Mouse (Mus musculus) cerebellum, postnatal 25 days (tissue): Measurements from ENCODE around the gene Psmb2.

Experiments used
- DNase-seq, 2 experiments: peaks; one replicate each; pipeline ENCODE4 v3.0.0; 2021; ENCODE audit warnings: mixed read lengths in 2 of 2

The Psmb2 gene

DNA sequence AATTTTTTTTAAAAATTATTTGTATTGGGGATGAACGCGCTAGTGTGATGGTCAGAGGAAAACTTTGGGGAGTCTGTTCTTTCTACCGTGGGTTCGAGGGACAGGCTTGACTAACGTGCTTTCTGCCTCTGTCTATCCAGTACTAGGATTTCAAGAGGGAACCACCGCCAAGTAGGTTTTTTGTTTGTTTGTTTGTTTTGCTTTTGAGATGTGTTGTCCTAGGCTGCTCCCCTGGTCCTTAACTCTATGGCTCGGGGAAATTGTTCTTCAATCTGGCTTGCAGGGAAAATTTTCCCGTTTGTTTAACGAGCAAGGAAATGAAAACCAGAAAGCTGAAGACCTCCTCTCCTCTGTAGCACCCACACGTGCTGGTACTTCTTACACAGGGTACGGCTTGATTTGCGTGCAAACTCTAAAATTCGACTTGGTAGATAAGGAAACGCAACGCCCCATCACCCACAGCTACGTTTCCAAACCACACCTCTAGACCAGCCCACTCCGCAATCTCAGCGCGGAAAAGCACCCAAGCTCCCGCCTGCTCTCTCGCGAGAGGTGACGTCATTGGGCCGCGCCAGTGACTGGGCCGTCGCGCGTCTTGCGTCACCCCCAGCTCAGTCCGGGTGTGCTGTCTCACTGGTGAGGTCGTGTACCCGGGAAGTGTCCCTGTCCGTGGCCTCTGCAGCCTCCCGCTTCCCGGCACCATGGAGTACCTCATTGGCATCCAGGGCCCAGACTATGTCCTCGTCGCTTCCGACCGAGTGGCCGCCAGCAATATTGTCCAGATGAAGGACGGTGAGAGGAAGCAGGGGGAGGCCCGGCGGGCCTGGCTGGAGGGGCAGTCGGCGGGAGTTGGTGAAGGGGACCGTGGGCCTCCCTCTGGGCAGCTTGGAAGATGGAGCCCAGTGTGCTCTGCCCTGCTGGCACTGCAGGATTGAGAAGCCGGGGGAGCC lies at the start of gene Psmb2:
Gene Psmb2 (plus strand): TSS at position 577 of the 950 bp plus-strand sequence.
- peak; percentile 100 for DNase-seq

DNA sequence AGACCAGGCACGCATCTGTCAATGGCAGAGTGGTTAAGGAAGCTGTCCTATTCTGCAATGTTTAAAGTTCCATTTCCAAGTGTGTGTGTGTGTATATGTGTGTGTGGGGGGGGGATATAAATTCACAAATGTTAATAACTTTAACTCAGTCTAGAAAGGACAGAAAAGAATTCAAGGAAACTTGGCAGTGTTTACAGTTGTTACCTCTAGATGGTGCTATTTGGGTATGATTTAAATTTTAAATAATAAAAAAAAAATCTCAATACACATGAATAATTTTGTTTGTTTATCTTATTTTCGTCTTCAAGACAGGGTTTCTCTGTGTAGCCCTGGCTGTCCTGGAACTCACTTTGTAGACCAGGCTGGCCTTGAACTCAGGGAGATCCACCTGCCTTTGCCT lies 45.5 kb upstream of the Psmb2 start:
- no peak for DNase-seq

DNA sequence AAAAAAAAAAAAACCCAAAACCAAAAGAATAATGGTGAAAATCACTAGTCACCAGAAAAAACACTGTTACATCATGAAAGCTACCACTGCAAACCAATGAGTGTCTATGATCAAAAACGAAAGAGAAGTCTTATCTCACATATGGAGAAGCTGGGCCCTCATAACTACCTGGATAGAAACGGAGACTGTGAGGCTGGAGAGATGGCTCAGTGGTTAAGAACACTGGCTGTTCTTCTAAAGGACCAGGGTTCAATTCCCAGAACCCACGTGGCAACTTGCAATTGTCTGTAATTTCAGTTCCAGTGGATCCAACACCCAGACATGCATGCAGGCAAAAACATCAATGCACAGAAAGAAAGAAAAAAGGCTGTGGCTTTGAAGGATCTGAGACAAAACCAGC lies 44.8 kb upstream of the Psmb2 start:
- DNase-seq = no peak

DNA sequence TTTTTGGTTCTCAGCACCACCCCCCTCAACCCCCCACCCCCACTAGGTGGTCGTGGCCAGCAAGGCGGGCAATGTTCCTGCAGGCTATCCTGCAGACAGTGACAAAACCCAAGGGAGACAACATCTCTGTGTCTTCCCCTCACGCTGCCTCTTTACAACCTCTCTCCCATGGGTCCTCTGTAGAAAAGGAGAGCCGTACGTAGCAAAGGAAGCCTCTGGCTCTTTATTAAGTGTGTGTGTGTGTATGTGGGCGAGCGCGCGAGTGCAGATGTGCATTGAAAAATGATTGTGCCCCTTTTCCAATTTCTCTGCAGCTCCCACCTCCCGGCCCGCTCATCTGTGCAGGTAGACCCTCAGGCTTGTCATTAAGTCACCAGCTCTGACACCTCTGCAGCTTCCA lies 41.1 kb upstream of the Psmb2 start:
- no peak for DNase-seq

DNA sequence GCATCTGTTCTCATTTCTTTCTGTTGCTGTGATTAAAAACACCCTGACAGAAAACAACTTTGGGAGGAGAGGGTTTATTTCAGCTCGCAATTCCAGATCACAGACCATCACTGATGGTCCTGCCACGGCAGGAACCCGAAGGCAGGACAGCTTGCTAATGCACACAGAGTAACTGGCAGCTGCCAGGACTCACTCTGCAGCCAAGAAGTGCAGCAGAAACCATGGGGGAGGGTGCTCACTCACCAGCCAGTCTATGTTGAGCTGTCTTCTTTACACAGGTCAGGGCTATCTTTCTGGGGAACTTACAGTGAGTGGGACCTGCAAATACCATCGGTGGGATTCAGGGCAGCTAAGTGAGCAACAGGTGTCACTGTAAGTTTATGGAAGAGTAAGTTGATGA lies 40.0 kb upstream of the Psmb2 start:
- DNase-seq = no peak

DNA sequence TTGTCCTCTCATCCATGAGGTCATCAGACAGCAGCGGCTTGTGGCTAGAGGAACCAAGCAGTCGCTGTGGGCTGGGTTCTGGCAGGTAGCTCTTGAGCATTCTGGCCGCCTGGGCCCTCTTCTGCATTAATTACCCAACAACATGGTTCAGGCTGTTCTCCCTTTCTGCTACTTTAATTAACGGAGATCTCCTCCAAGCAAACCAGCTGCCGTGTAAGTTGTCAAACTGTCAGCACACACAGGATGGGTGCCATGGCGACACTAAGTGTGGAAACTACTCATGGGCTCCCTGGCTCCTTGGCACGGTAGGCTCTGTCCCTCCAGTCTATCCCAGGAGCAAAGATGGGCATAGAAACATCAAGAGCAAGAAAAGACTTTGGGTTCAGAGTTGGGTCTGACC lies 38.1 kb upstream of the Psmb2 start:
- no peak for DNase-seq

DNA sequence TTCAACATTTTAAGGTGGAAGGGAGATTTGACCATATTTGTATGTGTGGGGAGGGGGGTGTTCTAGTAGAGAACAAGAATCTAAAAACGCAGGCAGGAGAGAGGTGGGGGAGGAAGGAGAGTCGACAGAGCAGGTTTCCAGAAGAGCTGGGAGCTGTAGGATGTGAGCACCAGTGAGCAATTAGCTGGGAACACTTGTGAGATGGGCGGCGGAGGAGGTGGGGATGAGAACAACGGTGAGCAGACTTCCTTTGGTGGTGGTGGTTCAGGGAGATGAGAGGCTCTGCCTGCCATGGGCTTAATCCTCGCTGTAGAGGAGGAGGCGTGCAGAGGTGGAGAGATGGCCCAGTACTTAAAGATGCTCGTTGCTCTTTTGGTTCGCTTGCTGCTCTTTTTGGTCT lies 35.5 kb upstream of the Psmb2 start:
- DNase-seq = no peak

DNA sequence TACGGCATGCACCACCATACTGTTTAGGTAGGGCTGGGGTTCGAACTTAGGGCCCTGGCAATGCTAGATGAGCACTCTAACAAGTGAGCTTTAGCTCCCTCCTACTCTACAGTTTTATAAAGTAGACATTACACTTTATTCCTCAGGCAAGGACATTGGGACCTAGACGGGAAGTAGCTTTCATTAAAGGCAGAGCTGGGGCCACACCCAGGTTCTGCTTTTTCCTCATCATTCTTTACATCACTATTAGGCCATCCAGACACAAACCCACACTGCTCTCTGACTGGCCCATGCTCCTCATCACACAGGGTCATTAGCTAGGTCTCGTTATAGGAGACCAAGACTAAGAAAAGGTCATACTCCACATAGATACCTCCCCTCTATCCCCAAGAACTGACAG lies 33.6 kb upstream of the Psmb2 start:
- no peak for DNase-seq

DNA sequence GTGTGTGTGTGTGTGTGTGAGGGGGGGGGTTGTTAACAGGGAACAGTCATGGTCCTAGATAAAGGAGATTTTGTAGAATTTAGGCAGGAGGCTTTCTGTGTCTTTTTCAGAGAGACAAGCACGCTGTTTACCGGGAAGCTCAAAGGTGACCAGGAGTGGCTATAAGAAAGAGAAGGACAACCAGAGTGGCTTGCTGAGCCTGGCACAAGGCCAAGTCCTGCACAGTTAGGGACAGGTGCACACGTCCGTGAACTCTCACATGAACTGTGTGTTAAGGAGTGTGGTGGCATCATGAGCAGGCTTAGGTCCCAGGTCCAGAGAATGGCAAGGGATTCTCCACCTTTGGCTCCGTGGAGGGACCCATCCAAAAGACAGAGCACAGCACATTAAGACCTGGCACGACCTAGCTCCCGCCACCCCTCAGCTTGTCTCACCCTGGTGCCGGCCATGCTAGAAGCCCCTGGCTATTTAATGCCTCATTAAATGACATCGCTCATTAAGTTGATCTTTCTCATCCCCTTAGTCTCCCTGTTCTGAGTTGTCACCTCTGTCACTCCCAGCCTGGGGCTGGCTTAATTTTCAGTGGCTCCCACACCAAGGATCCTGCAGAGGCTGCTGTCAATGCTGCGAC lies 33.0 kb upstream of the Psmb2 start:
- no peak for DNase-seq

DNA sequence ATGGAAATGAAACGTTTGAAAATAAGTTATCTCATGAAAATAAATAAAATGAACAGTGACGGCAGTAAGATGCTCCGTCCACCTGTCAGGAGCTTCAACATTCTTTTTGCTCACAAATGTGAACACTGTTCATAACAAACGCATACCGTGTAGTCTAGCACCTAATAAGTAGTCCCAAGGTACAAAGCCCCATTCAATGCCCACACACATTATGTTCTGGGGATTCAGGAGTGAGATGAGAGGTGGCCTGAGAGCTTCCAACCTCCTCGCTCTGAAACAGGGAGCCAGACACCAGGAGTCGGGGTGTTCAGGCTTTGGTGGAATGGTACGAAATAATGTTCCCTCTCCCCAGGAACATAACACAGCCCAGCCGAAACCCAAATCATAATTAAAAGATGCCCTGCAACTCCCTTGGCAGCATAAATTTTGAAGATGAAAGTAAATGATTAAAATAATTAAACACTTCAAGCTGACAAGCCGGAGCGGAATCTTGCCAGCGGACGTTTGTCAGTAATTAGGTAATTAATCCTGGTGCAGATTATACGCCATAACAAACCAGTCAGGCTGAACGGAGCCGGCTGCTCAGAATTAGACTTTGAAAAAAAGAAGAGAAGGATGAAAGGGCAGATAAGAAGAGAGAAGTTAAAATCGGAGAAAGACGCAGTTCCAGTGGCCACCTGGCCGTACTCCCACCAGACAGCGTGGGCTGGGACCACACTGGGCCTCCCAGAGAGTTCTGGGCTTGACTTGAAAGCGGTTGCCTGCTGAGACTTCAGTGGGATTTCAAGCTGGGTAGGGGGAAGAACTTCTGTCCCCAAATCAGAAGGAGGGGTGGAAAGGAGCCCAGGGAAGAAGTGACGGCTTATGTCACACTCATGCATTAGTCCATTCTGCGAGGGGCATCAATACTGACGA lies 29.2 kb upstream of the Psmb2 start:
- DNase-seq = peak; percentile 20 to 29

DNA sequence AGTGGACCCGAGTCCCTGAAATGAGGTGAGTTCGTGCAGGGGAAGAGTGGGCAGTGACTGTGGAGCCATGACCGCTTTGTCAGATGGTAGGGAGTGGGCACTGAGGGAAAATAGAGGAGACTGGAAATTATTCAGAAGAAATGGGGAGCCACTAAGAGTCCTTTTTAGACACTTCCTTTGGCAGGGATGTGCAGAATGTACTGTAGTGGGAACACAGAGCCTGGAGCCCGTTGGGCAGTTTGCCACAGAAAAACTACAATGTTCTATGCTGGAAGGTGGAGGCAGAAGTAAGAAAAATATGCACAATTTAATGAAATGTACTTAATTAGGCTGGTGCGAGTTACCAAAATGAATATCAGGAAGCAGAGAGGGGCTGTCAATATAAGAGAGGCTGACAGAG lies 24.3 kb upstream of the Psmb2 start:
- DNase-seq = no peak

DNA sequence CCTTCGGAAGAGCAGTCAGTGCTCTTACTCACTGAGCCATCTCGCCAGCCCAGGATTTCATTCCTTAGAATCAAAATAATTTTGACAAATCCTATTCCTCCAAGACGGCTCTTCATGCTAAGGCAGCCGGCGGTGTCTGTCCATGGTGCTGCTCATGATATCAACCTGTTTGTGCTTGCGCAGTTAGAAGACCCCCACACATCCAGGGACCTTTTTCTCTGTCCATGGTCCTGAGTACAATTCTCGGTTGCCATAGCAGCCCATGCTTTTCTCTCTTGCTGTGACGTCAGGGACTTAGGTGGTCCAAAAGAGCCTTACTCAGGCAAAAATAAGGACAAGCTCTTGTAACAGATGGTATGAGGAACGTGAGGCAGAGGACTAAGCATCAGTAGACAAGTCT lies 22.1 kb upstream of the Psmb2 start:
- no peak for DNase-seq

DNA sequence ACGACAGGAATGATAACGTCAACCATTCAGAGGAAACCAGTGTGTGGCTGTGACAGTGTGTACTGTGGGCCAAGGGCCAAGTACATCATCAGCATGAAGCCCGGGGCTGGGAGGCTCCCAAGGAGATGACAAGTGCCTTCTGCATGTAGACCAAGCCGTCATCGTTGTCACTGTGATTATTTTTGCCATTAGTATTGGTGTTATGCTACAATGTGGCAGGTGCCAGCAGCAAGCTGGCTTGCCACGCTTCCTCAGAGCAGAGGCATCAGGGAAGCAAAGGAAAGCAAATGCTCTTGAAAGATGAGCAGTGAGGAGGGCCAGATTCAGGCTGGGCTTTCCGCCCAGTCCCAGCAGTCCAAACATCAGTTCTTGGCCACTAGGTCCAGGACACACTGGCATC lies 16.2 kb upstream of the Psmb2 start:
- DNase-seq = peak; percentile 73 to 79

DNA sequence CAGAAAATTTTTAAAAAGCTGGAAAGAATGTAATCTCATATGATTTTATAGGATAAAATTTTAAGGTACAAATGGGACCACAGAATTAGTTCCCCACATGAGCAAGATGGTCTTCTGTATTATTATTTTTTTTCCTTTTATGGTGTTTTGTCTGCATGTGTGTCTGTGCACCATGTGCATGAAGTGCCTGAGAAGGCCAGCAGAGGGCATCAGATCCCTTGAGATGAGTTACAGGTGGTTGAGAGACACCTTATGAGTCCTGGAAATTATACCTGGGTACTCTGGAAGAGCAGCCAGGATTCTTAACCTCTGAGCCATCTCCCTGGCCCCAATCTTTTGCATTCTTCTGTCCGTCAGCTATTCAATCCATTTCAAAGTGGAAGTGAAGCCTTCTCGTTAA lies 10.4 kb upstream of the Psmb2 start:
- DNase-seq = no peak

DNA sequence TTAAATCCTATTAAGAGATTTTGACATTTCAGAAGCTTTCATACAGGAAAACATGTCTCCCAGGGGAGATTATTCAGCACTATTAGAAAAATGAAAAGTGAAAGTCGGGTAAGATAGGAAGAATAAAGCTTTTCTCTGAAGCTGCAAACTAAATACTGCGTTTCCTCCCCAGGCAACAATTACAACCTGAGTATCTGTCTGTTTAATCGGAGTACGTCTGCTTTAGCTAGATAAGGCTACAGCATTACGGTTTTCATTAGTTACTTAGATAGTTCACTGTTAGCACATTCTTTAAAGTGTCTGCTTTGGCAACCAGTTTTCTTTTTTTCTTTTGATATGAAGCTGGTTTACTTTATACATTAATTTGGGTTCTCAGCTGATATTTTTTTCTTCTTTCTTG lies 4.9 kb downstream of the Psmb2 start:
- no peak for DNase-seq

DNA sequence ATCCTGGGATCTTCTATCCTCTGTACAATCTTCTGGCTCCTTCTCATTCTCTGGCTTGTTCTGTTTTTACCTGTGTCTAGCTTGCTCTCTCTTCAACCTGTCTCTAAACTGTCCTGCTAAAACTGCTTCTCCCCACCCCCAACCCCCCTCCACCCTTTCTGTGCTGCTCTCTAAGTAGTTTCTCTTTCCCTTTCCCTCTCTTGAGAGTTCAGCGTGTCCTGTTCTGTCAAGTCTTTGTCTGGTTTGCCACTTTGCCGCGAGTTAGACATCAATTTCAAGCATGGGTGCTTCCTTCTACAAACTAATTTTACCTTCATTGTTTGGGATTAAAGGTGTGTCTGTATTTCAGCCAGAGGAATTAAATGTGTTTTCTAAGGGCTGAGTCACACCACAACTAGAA lies 5.7 kb downstream of the Psmb2 start:
- no peak for DNase-seq

DNA sequence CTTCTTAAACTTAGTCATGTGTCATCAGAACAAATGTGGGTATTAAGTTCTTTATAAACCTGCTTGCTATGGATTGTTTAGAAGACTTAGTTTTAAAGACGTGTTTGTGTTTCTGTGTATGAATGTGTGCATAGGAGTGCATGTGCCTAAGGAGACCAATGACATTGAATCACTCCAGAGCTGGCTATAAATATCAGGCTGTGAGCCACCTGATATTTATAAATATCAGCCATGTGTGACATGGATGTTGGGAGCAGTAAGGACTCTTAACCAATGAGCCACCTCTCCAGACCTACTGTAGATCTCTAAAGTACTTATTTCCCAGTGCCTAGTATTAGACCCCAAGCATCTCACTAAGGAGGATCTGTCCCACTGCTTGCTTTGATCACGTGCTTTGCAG lies 12.0 kb downstream of the Psmb2 start:
- no peak for DNase-seq

DNA sequence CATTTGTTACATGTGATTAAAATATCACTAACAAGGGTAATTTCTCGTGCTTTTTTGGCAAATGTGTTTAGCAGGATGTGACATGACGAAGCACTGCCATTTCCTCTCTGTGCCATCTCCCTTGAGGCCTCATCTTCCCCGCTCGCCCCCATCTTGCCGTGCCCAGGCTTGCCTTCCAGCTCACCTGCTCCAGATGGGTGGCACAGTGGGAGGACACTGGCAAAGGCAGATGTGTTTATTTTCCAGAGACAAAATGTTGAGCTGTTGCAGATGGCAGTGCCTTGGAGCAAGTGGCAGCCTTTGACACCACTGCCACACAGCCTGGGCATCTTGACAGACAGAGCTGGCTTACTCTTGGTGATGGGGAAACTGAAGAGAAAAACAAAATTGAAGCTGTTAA lies 15.6 kb downstream of the Psmb2 start:
- no peak for DNase-seq

DNA sequence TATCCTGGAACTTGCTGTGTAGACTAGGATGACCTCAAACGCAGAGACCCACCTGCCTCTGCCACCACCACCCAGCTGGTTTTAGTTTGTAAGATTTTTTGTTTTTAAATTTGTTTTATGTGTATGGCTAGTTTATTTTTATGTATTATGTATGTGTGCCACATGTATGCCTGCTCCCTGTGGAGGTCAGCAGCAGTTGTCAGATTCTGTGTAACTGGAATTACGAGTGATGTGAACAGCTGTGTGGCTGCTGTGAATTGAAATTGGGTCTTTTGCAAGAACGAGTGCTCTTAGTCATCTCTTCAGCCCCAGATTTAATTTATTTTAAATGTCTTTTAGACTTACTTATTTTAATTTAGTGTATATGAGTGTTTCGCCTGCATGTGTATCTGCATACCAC lies 19.5 kb downstream of the Psmb2 start:
- DNase-seq = no peak

DNA sequence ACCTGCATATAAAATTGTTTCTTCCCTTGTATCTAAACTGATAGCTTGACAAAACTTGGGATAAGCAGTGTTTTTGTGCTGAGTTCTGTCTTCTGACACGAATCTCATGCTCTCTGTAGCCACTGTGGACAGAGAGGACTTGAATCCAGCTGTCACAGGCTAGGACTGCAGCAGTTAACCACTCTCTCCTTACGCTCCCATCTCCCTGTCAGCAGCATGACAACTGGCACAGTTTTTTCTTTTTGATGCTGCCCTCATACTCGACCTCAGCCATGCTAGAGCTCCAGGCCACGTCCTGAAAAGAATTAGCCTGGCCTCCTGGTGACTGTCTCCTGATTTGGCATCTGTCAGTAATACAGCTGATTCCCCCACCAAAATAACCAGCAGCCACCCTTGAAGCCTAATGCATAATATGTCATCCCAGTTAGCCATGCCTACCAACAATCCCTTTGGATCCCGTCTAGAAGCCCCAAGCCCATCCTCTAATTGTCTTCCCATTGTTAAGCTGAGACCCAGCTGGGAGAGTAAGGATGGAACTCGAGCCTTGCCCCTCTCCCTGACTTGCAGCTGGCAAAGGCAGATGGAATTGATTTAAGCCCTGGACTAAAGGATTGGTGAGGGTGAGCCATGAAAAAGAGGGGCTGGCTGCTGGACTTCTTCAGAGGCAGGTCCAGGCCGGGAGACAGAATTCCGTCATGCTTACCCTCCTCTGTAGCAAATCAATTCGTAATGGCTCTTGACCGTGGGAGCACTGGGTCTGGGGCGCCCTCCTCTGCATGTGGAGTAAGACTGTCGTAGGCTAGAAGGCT lies 29.4 kb downstream of the Psmb2 start:
- DNase-seq = no peak

DNA sequence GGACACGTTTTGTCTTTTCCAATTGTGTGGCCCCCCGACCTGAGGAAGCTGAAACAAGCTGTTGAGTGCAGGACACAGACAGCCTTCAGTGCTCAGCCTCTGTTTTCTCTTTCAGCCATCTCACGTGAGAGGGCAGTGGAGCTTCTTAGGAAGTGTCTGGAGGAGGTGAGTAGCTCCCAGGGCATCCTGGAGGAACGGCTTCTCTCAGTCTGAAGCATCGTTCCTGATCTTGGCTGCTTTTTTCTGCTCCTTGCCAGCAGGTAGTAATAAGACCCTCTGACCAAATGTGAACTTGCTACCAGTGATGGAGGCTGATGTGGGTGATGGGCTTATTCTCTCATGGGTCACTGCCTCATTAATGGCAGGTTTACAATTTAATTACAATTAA lies 30.0 kb downstream of the Psmb2 start:
- no peak for DNase-seq

DNA sequence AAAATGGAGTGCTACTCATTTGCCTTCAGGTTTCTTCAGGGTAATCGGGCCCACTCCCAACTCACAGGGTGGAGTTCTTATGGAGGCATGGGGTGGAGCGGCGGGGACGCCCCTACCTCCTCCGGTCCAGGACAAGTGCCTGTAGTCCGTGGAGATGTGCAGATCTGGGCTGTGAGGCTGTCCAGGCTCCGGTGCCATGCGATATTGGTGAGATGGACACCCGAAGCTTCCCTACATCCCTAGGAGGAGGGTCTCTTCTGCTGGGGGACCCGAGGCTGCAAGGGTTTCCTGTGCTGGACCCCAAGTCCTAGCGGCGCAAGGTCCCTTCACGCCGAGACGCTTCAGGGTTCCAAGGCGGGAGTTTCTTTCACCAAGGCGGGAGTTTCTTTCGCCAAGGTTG lies 54.7 kb downstream of the Psmb2 start:
- DNase-seq = no peak
